Mouse (Mus musculus): ENCODE measurements around the gene Misp. TPM values are rescaled to one million over a fixed set of nuclear protein-coding genes. Genes with fewer than 3 reads are reported as not detected.

Gene Misp
- total and polyA plus RNA-seq, 3 experiments: not detected

GRCm38 (mm10) chr10:79873715-79874289 lies 53.0 kb downstream of the Misp start:
- peaks cover 0 to 4% of the 10 kb centered on the region in 2 experiments for H3K36me3 ChIP-seq (replicated peaks in 1 of 2; ENCODE audit: control insufficient read depth in 1 of 2, insufficient read depth in 1 of 2, low read length in 1 of 2)
- H3K9me3 ChIP-seq (replicated peaks; ENCODE audit: low read length): no peaks in the 10 kb centered on the region
- no peak overlapping the region for H3K4me3 ChIP-seq (replicated peaks in 1 of 3; ENCODE audit: low read depth in 2 of 3, low read length in 2 of 3, poor library complexity in 1 of 3)
- no peak overlapping the region for H3K9ac ChIP-seq (ENCODE audit: insufficient read depth, low read depth)
- dilution Hi-C loops (cut with MboI; ENCODE audit: extremely low pct_ligation_motif_present, extremely low pct_unique_long_range_greater_than_20kb, low sequenced_read_pairs): no loop called here
- no peaks in the 10 kb centered on the region for H3K79me2 ChIP-seq (replicated peaks; ENCODE audit: control insufficient read depth, extremely low read depth, insufficient read depth, poor library complexity, severe bottlenecking)
- no peak overlapping the region for H3K27ac ChIP-seq (ENCODE audit: insufficient read depth, low read depth)
- peak overlapping the region; percentile 59 for H3K4me2 ChIP-seq (ENCODE audit: insufficient read depth, low read depth, poor library complexity, severe bottlenecking)
- H3K27me3 ChIP-seq (replicated peaks): no peaks in the 10 kb centered on the region
- in situ Hi-C loops (cut with MboI; ENCODE audit: low pct_ligation_motif_present, low pct_unique_long_range_greater_than_20kb, low sequenced_read_pairs): no loop called here
- DNase-seq (ENCODE audit: extremely low read depth): no peak
- TF ChIP-seq ZNF384 (IDR thresholded peaks at IDR 0.05; ENCODE audit: low read depth, low read length) (no peak), BHLHE40 (IDR thresholded peaks at IDR 0.05; ENCODE audit: low read depth, low read length) (no peak), ELF1 (IDR thresholded peaks at IDR 0.05; ENCODE audit: low read depth, low read length) (no peak), NELFE (IDR thresholded peaks at IDR 0.05; ENCODE audit: low read depth, low read length) (no peak), UBTF (IDR thresholded peaks at IDR 0.05; ENCODE audit: low read depth, low read length) (no peak), GABPA (IDR thresholded peaks at IDR 0.05; ENCODE audit: insufficient replicate concordance, low read depth, low read length) (no peak), ZMIZ1 (IDR thresholded peaks at IDR 0.05; ENCODE audit: low read depth, low read length) (no peak), CHD1 (IDR thresholded peaks at IDR 0.05; ENCODE audit: low read depth, low read length) (no peak), CTCF (conservative IDR thresholded peaks at IDR 0.05 in 1 of 2, IDR thresholded peaks at IDR 0.05 in 1 of 2; ENCODE audit: low read depth in 2 of 2, low read length in 2 of 2) (no peak), CHD2 (IDR thresholded peaks at IDR 0.05; ENCODE audit: low read length) (no peak), IRF4 (IDR thresholded peaks at IDR 0.05; ENCODE audit: low read depth, low read length) (no peak)
- peaks cover 10 to 23% of the 10 kb centered on the region in 2 experiments for H3K4me1 ChIP-seq (ENCODE audit: control insufficient read depth in 1 of 2, insufficient read depth in 2 of 2)

- H3K4me3 ChIP-seq (replicated peaks in 1 of 3; ENCODE audit: low read depth in 2 of 3, low read length in 2 of 3, poor library complexity in 1 of 3): no peak within 1 kb of the TSS
- peaks cover 10 to 24% of the 10 kb centered on the region in 2 experiments for H3K4me1 ChIP-seq (ENCODE audit: control insufficient read depth in 1 of 2, insufficient read depth in 2 of 2)
- H3K79me2 ChIP-seq (replicated peaks; ENCODE audit: control insufficient read depth, extremely low read depth, insufficient read depth, poor library complexity, severe bottlenecking): no peaks in the 10 kb centered on the region
- no peaks in the 10 kb centered on the region for H3K9me3 ChIP-seq (replicated peaks; ENCODE audit: low read length)
- peak within 1 kb of the TSS; percentile 59 for H3K4me2 ChIP-seq (ENCODE audit: insufficient read depth, low read depth, poor library complexity, severe bottlenecking)
- H3K27me3 ChIP-seq (replicated peaks): no peaks in the 10 kb centered on the region
- DNase-seq (ENCODE audit: extremely low read depth): no peak
- in situ Hi-C loops (cut with MboI; ENCODE audit: low pct_ligation_motif_present, low pct_unique_long_range_greater_than_20kb, low sequenced_read_pairs) (no loop called here), dilution Hi-C loops (cut with MboI; ENCODE audit: extremely low pct_ligation_motif_present, extremely low pct_unique_long_range_greater_than_20kb, low sequenced_read_pairs) (no loop called here)
- no peak within 1 kb of the TSS for H3K27ac ChIP-seq (ENCODE audit: insufficient read depth, low read depth)
- H3K36me3 ChIP-seq (replicated peaks in 1 of 2; ENCODE audit: control insufficient read depth in 1 of 2, insufficient read depth in 1 of 2, low read length in 1 of 2): no peaks in the 10 kb centered on the region
- H3K9ac ChIP-seq (ENCODE audit: insufficient read depth, low read depth): no peak within 1 kb of the TSS
- no peak for TF ChIP-seq RCOR1 (conservative IDR thresholded peaks at IDR 0.05; ENCODE audit: low read depth, low read length)
- TF ChIP-seq JUN (IDR thresholded peaks at IDR 0.05; ENCODE audit: insufficient read depth, low read depth, low read length): no peak
- TF ChIP-seq GABPA (IDR thresholded peaks at IDR 0.05; ENCODE audit: insufficient replicate concordance, low read depth, low read length): no peak
Observed at GRCm38 (mm10) chr10:79874290-79874862, 53.6 kb downstream of the Misp start, which contains the start of the genes Prtn3 and Plppr3. Prtn3 (plus strand) TSS chr10:79874476. Plppr3 (minus strand) TSS chr10:79874634.

Measured in CH12.LX (cell line).